ENCODE assay signal across 8 mouse cellular contexts in the genomic region with DNA sequence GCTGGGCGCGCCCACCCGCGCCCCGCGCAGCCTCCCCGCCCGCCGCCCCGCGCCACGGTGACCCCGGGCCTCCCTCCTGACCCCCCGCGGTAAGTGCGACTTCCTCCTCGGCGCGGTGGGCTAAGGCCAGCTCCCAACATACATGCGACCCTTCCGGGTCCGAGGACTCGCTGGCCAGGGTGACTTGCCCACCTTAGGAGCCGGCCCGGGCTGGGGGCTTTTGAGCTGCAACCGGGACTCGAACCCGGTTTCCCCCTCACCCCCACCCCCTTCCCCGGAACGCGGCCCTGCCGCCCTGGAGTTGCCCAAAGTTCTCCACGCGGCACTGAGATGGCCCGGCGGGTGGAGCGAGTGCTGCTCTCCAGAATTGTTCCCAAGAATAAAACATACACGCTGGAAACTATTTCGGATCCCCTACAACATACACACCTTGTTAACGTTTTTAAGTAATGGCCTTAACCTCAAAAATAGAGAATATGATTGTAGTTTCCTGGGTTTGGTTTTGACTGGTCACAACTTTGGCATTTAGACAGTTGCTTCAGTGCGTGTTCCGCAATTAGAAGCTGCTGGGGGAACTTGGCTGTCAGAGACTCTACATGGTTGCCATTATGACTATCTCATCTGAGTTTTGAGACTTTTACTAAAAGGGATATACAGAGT. TPM values are rescaled to one million over a fixed set of nuclear protein-coding genes. Genes with fewer than 3 reads are reported as not detected.
DNase-seq lines count a peak whose midpoint lies in the region; ATAC-seq and TF ChIP-seq lines count a peak whose summit lies in the region.

No protein-coding gene starts in this region.

- peak overlapping the region; percentile 85 for H3K4me2 ChIP-seq in forebrain, embryonic 15.5 days (replicated peaks)
- peak overlapping the region; percentile 93 for H3K4me2 ChIP-seq in midbrain, postnatal 0 days (ENCODE audit: low read depth, low read length, poor library complexity, severe bottlenecking)

- H3K4me3 ChIP-seq in forebrain, embryonic 15.5 days: peak overlapping the region; percentile 66
- H3K4me3 ChIP-seq in hindbrain, embryonic 10.5 days: peak overlapping the region; percentile 80
- peak overlapping the region; percentile 95 for H3K4me3 ChIP-seq in liver, adult 2 months (ENCODE audit: insufficient read depth, low read depth, low read length)
- H3K4me3 ChIP-seq in midbrain, postnatal 0 days (ENCODE audit: low read depth, low read length): peak overlapping the region; percentile 84
- H3K4me3 ChIP-seq in thymus, adult 2 months (ENCODE audit: control insufficient read depth, insufficient read depth, low read length): peak overlapping the region; percentile 96

- peak overlapping the region; percentile 77 for H3K9ac ChIP-seq in forebrain, embryonic 15.5 days (replicated peaks)
- peak overlapping the region; percentile 93 for H3K9ac ChIP-seq in liver, adult 2 months (ENCODE audit: low read depth, low read length)
- peak overlapping the region; percentile 76 for H3K9ac ChIP-seq in midbrain, postnatal 0 days (replicated peaks; ENCODE audit: low read length, poor library complexity, severe bottlenecking)

- peak overlapping the region; percentile 36 for H3K27ac ChIP-seq in forebrain, embryonic 15.5 days (replicated peaks)
- peak overlapping the region; percentile 94 for H3K27ac ChIP-seq in hindbrain, embryonic 10.5 days
- peak overlapping the region; percentile 60 for H3K27ac ChIP-seq in liver, adult 2 months (replicated peaks; ENCODE audit: insufficient read depth, low read depth, low read length)
- peak overlapping the region; percentile 72 for H3K27ac ChIP-seq in midbrain, postnatal 0 days (ENCODE audit: low read depth, low read length)
- no peak overlapping the region for H3K27ac ChIP-seq in thymus, adult 2 months (ENCODE audit: control insufficient read depth, insufficient read depth, low read length)

- peaks cover 10% of the 10 kb centered on the region; the same call in 1 of the 2 replicates for H3K79me2 ChIP-seq in liver, adult 2 months (ENCODE audit: control insufficient read depth, insufficient read depth, low read length)

- no peaks in the 10 kb centered on the region for H3K9me3 ChIP-seq in forebrain, embryonic 15.5 days
- no peaks in the 10 kb centered on the region for H3K9me3 ChIP-seq in hindbrain, embryonic 10.5 days
- no peaks in the 10 kb centered on the region for H3K9me3 ChIP-seq in midbrain, postnatal 0 days (ENCODE audit: low read length)

- no peaks in the 10 kb centered on the region for H3K36me3 ChIP-seq in forebrain, embryonic 15.5 days
- H3K36me3 ChIP-seq in hindbrain, embryonic 10.5 days: no peaks in the 10 kb centered on the region
- no peaks in the 10 kb centered on the region for H3K36me3 ChIP-seq in liver, adult 2 months (ENCODE audit: control insufficient read depth, insufficient read depth, low read length)
- H3K36me3 ChIP-seq in midbrain, postnatal 0 days (ENCODE audit: insufficient read depth, low read length): no peaks in the 10 kb centered on the region
- H3K36me3 ChIP-seq in thymus, adult 2 months (ENCODE audit: control insufficient read depth, insufficient read depth, low read length): no peaks in the 10 kb centered on the region

- no peaks in the 10 kb centered on the region for H3K27me3 ChIP-seq in forebrain, embryonic 15.5 days
- H3K27me3 ChIP-seq in hindbrain, embryonic 10.5 days (ENCODE audit: insufficient read depth, poor library complexity, severe bottlenecking): no peaks in the 10 kb centered on the region
- no peaks in the 10 kb centered on the region for H3K27me3 ChIP-seq in liver, adult 2 months (ENCODE audit: control insufficient read depth, insufficient read depth, low read length)
- H3K27me3 ChIP-seq in midbrain, postnatal 0 days (ENCODE audit: insufficient read depth, low read length): no peaks in the 10 kb centered on the region
- no peaks in the 10 kb centered on the region for H3K27me3 ChIP-seq in thymus, adult 2 months (ENCODE audit: control insufficient read depth, insufficient read depth, low read length)

- ATAC-seq in forebrain, embryonic 15.5 days (replicated peaks): no peak; the same call in none of the 2 replicates
- ATAC-seq in midbrain, postnatal 0 days (ENCODE audit: low FRiP score): no peak

- peak; percentile 50 for DNase-seq in embryo, embryonic 10 days (ENCODE audit: low spot score)
- DNase-seq in embryo, embryonic 11 days: no peak
- peak; percentile 67 for DNase-seq in adrenal gland, postnatal 10 days
- DNase-seq in hindbrain, embryonic 10.5 days (ENCODE audit: low spot score): peak; percentile 58
- DNase-seq in liver, adult 2 months (ENCODE audit: extremely low read depth, low read depth, low spot score): peak; percentile 52
- DNase-seq in midbrain, postnatal 0 days (ENCODE audit: low spot score): no peak
- DNase-seq in thymus, adult 2 months: peak; percentile 23

- no peak for TF ChIP-seq CTCF in liver, adult 2 months (IDR thresholded peaks at IDR 0.05; ENCODE audit: low read depth, low read length)
- TF ChIP-seq CTCF in midbrain, postnatal 0 days (IDR thresholded peaks at IDR 0.05): no peak
- no peak for TF ChIP-seq CTCF in thymus, adult 2 months (IDR thresholded peaks at IDR 0.05; ENCODE audit: borderline replicate concordance, control insufficient read depth, extremely low read depth, insufficient read depth, low read length, poor library complexity)

- peaks cover 12% of the 10 kb centered on the region; the same call in 1 of the 2 replicates for H3K4me1 ChIP-seq in forebrain, embryonic 15.5 days
- peaks cover 19% of the 10 kb centered on the region for H3K4me1 ChIP-seq in hindbrain, embryonic 10.5 days (replicated peaks)
- H3K4me1 ChIP-seq in liver, adult 2 months (ENCODE audit: control insufficient read depth, insufficient read depth, low read length): peaks cover 6% of the 10 kb centered on the region; the same call in 1 of the 2 replicates
- no peaks in the 10 kb centered on the region for H3K4me1 ChIP-seq in midbrain, postnatal 0 days (ENCODE audit: insufficient read depth, low read length)
- peaks cover 3% of the 10 kb centered on the region for H3K4me1 ChIP-seq in thymus, adult 2 months (replicated peaks; ENCODE audit: control insufficient read depth, insufficient read depth, low read length)

- 3% methylated on average over 31 of the region's 42 CpGs for WGBS in forebrain, embryonic 15.5 days
- WGBS in hindbrain, embryonic 10.5 days: 7% methylated on average over 23 of the region's 42 CpGs
- WGBS in liver, adult 2 months: 2% methylated on average over 42 of the region's 42 CpGs
- 3% methylated on average over 23 of the region's 42 CpGs for WGBS in midbrain, postnatal 0 days
- WGBS in thymus, adult 2 months: 4% methylated on average over 35 of the region's 42 CpGs

- TF ChIP-seq POLR2A in liver, adult 2 months (IDR thresholded peaks at IDR 0.05; ENCODE audit: extremely low read depth, insufficient read depth, low read length): no peak
- TF ChIP-seq POLR2A in thymus, adult 2 months (IDR thresholded peaks at IDR 0.05; ENCODE audit: control insufficient read depth, extremely low read depth, insufficient read depth, low read length, poor library complexity): no peak

RNA-seq across cellular contexts. Expression of gene Klhl5, which starts 0.6 kb away (rescaled TPM):
- total RNA-seq in adrenal gland, postnatal 10 days (2021): 10 to 100 TPM; 46.9 to 56.9 TPM
- 59.0 and 60.4 TPM in 2 replicates for polyA plus RNA-seq in forebrain, embryonic 15.5 days (2015; fragmentation: Nextera tagmentation; extraction: Ambion mirVana)
- polyA plus RNA-seq in hindbrain, embryonic 10.5 days (2016; fragmentation: Nextera tagmentation; extraction: Ambion mirVana): 15.7 and 18.9 TPM in 2 replicates
- total RNA-seq in liver, adult 2 months (2014; rRNA removed): 18.5 and 23.8 TPM in 2 replicates
- 13.8 and 15.3 TPM in 2 replicates for polyA plus RNA-seq in liver, adult 2 months (2012; rRNA removed)
- 62.1 and 64.4 TPM in 2 replicates for total RNA-seq in midbrain, postnatal 0 days (2014; rRNA removed)
- 56.6 and 61.2 TPM in 2 replicates for polyA plus RNA-seq in midbrain, postnatal 0 days (2015; fragmentation: Nextera tagmentation; extraction: Ambion mirVana)
- 11.3 and 13.1 TPM in 2 replicates for polyA plus RNA-seq in thymus, adult 2 months (2012; rRNA removed)

RNA-seq across cellular contexts. Expression of gene Tmem156, which starts 16.0 kb away (rescaled TPM):
- total RNA-seq in adrenal gland, postnatal 10 days (2021): under 1 TPM; 0.57 to 0.67 TPM
- polyA plus RNA-seq in forebrain, embryonic 15.5 days (2015; fragmentation: Nextera tagmentation; extraction: Ambion mirVana): 0.11 and 0.13 TPM in 2 replicates
- polyA plus RNA-seq in hindbrain, embryonic 10.5 days (2016; fragmentation: Nextera tagmentation; extraction: Ambion mirVana): not detected in 2 replicates
- total RNA-seq in liver, adult 2 months (2014; rRNA removed): 0.40 and 0.65 TPM in 2 replicates
- not detected in 2 replicates for polyA plus RNA-seq in liver, adult 2 months (2012; rRNA removed)
- total RNA-seq in midbrain, postnatal 0 days (2014; rRNA removed): not detected in 2 replicates
- polyA plus RNA-seq in midbrain, postnatal 0 days (2015; fragmentation: Nextera tagmentation; extraction: Ambion mirVana): 0.11 and 0.23 TPM in 2 replicates
- 3.4 and 3.6 TPM in 2 replicates for polyA plus RNA-seq in thymus, adult 2 months (2012; rRNA removed)

Comparison
In these comparisons a context has a peak if more than half of its experiments do, and no peak if none do; other contexts are left out.
1. DNase-seq: peak in embryo, embryonic 10 days (single experiment), adrenal gland, postnatal 10 days (single experiment), hindbrain, embryonic 10.5 days (single experiment), liver, adult 2 months (single experiment) and thymus, adult 2 months (single experiment); none in embryo, embryonic 11 days (single experiment) and midbrain, postnatal 0 days (single experiment).
2. Peak in every context shown above with its lines, with median percentiles within 50 percentile points of each other: H3K4me3 ChIP-seq and H3K9ac ChIP-seq.